Mouse (Mus musculus) natural killer cell, adult 2 months (primary cell): ENCODE measurements around the gene Astl.

Experiments
- DNase-seq, 2 experiments: peaks; one replicate each; pipeline ENCODE4 v3.0.0; 2022; ENCODE audit warnings: low spot score in 2 of 2

The Astl gene

DNA sequence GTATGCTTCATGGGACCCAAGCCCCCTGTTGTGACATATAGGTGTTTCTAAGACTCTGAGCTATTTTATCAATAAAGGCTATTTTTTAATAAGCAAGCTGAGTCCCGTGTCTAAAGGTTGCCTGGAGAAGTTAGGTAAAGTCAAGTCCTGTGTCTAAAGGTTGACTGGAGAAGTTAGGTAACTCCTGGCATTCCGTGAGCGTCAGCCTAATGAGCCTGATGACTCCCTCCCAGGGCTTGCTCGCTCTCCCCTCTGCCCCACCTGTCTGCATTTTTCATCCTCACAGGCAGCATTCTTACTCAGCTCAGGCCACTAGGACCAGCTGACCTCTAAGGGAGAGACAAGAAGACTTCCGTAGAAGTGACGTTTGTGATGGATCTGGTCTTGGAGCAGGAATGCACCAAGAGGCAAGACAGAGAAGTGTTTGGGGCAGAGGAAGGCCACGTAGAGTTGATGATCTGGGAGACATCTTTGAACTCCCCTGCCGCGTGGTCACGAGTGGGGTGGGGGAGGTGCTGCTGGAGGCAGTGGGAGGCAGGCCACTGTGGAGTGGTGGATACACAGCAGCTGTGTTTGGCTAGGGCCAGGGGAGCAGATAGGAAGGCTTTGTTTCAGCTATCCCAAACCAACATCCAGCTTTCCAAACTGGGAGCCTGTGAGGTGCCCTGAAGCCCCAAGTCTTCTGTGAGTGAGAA lies 28.8 kb downstream of the Astl start:
- DNase-seq, result no peak

DNA sequence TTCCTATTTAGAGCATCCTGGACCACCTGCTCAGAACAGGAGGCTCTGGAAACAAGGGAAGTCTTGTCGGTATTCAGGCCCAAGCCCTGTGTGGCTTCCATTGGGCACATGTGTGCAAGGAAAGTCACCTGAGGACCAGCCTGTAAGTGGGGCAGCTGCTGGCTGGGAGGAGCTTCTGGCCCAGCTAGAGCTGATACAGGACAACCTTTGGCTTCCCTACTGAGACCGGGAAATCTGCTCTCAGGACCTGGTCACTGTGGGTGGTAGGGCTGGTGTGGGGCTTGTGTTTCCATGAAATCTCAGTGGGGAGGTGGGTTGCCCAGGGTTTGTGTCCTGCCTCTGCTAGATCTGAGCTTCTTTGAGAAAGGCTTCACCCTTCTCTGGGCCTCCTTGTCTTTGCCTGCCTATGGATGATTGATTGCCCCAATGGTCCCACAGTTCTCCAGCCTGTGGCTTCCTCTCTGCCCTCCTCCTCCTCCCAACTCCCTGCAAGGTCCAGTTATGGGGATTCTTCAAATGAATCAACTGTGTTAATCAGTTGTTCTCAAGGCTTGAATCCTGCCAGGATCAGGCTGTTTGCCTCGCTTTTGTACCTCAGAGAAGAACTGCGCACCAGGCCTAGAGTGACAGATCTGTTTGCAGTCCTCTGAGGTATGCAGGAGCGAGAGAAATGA lies 31.4 kb downstream of the Astl start:
- DNase-seq, result no peak

DNA sequence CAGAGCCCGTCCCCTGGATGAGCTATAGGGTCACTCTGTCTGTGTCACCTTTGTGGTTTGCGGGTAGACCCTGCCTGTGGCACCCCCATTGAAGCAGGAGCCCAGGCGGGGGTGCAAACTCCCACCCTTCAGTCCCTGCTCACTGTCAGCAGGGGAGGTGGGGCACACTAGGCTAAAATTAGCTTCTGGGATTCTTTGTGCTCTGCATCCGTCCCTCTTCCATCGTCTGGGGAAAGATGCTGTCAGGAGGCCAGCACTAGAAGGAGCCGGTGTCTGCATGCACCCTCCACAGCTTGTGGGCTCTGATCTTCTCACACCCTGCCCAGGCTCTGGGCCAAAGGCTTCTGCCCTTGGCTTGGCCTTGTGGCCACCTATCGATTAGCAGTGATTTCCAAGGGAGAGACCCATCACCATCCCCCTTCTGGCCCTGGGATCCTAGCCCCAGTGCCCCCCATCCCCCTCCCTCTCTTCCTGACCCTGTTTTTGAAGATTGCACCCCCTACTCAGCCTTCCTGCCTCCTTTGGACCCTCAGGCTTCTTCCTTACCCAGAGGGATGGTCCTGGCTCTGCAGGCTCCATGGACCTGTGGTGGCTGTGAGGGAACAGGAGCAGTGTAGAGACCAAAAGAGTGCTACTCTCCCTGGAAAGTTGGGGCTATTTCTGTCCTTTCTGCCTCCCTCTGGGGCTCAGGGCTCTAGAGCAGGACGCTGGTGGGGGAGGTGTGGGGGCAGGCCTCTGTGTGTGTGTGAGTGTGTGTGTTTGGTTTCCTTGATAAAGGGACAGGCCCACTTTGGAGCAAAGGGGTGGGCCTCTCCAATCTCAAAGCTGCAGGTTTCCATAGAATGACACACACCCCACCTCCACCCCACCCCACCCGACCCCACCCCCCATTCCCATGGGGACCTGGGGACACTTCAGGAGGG lies 32.4 kb downstream of the Astl start:
- DNase-seq, result no peak

DNA sequence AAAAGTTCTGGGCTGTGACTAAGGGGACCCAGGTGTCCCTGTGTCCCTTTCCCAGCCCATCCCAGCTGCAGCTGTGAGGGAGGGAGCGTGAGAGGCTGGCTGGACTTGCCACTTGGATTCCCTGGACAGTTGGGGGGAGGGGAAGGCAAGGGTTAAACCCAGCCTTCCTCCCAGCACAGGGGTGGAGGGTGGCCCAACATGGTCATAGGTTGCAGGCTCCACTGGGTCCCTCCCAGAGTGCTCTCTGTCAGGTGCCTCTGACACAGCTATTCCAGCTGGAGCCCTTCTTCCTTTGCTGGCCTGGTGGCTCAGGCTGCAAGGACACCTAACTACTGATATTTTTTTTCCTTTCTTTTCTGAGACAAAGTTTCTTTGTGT lies 33.0 kb downstream of the Astl start:
- DNase-seq, result no peak

DNA sequence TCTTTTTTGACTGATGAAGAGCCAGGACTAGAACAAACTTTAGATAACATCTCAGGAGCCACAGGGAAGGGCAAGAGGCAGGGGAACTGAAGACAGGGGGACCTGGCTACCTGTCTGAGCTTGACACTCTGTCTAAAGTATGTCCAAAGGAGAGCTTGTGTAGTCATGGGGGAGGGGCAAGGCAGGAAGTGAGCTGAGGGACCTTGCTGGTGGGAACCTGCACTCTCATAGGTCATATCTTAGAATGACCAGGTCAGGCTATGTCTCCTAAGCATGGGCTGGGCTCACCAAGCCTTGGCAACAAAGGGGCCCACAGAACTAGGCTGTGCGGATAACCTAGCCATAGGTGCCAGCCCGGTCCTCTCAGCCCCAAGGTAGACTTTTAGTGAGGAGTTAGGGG lies 33.6 kb downstream of the Astl start:
- DNase-seq, result no peak

DNA sequence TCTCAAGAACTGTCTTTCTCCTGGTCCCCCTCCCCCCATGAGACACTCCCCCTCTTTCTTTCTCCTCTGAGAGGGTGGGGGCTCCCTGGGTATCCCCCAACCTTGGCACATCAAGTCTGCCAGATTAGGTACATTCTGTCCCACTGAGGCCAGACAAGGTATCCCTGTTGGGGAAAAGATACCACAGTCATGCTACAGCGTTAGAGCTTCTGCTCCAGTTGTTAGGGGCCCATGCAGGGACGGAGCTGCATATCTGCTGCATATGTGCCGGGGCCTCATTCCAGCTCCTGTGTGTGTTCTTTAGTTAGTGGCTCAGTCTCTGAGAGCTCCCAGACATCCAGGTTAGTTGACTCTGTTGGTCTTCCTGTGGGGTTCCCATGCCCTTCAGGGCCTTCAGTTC lies 35.7 kb downstream of the Astl start:
- DNase-seq, result no peak

DNA sequence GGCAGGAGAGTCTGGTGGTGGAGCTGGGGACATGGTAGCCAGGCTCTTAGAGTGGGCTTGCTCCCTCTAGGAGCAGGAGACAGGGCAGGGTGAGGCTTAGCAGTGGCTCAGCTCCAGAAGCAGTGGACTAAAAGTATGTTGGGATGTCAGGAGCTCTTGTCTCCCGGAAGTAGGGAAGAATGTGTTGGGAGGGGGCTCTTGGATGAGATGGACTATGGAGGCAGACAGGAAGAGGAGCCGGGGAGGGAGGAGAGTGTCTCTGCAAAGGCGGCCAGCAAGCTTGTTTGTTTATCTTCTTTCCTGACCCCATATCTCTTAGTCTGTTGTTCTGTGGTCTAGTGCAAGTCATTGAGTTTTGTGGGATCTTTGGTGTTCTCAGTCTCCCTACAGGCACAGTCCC lies 36.6 kb downstream of the Astl start:
- no peak for DNase-seq

DNA sequence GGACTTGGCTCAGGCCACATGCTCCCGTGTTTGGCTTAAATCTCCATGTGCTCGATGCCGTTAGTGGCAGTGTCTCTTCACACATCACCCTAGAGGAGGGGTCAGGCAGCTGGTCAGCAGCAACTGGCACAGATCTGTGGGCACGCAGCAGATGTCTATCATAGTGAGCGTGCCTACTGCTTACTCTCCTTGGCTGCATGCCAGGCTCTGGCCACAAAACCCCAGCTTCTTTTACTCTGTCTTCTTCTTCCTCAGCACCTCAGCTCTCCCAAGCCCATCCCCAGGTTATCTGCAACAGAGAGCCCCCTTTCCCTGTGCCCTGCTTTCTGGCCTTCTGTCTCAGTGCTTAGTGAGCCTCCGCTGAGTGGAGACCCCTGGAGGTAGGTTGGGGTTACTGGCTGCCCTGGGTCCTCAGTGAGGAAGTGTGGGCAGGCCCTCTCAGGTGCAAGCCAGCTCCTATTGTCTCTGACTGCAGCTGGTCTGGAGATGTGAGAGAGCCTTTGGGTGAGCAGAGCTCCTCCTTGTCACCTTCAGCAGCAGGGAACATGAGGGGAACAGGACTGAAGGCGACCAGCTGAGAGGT lies 37.4 kb downstream of the Astl start:
- peak; percentile 7 to 21 for DNase-seq

DNA sequence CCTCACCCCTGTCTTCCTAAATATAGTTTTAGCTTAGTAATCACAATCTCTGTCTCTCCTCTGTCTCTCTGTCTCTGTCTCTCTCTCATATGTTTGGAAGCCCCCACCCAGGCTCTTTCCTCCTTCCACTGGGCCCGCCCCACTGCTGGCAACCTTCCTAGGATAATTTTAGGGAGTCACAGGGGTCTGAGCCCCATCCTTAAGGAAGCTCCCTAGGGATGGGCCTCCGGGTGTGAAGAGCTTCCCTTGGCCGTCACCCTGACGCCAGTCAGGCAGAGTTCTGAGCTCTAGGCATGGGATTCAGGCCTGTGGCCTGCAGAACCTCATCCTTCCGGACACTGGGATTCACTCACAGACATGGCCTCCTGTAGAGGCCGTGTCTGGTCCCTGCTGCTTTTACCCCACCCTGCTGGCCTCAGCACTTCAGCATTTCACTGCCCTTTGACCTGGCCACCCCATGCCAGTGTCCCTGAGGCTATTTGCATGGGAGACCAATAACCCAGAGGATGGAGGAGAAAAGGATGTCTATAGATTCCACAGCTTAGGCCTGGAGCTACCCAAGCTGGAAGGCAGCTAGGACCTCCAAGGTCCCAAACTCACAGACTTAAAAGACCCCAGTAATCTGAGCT lies 38.1 kb downstream of the Astl start:
- DNase-seq, result no peak

DNA sequence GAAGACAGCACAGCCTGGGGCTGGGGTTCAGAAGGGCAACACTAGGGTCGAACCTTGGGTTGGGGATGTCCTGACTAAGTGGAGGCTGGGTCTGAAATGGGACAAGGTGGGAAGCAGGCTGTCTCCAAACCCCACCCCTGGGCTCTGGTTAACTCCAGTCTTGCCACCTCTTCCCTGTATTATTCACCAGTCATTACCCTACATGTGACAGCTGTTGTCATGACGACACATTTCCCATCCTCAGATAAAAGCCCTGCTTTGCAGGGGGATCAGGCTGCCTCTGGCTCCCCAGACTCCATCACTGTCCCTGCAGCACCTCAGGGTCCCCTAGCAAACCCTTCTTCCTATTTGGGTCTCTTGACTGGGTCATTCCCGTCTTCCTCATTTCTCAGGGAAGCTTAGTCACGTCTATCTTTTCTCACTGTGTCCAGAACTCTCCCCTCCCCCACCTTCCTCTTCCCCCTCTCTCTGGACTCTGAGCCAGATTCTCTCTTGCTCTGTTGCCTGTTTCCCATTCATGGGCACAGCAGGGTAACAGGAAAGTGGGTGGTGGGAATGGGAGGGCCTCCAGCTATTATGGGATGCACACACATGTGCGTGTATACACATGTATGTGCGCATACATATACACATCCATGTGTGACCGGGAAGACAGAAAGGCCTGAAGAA lies 39.6 kb downstream of the Astl start:
- DNase-seq, result no peak

DNA sequence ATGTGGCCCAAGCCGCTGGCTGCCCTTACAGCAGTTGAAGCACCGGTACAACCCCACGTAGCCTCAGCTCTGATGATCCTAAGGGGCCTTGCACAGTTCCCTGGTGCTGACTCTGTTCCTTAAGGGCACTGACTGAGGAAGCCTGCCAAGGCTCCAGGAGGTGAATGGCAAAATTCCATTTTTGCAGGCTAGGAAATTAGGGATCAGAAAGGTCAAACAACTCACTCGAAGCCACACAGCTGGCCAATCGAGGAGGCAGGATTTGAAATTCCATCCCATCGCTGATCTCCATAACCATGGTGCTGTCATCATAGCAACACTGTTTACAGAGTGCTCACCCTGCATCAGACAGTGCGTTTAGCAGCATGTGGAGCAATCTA lies 40.2 kb downstream of the Astl start:
- no peak for DNase-seq

DNA sequence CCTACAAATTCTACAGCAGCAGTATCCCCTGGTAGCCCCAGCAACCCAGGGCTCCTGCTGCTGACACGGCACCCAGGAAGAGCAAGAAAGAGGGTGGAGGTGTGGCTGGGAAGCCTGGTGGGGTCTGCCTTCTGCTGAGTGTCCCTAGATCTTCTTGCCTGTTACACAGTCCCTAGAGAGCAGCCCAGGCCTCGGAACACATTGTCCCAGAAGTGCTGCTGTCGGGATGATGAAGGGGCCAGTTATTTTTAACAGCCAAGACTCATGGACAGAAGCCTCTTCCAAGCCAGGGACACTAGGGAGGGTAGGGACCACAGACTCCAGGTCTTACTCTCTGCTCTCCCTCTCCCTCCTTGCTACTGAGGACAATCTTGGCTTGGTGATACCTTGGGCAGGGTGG lies 40.8 kb downstream of the Astl start:
- DNase-seq, result no peak

DNA sequence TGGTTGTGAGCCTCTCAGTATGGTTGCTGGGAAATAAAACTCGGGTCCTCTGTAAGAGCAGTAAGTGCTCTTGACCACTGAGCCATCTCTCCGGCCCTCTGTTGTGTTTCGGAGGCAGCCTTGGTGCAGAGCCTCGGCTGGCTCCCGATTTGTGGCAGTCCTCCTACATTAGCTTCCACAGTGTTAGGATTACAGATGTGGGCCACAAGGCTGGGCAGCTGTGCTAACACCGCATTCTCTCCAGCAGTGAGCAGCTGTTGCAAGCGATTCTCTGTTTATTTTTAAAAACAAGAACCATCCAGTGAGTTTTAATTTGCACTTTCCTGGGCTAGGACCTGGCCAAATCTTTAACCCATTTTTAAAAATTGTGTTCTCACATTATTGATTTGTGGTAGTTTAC lies 45.4 kb downstream of the Astl start:
- DNase-seq, result no peak

DNA sequence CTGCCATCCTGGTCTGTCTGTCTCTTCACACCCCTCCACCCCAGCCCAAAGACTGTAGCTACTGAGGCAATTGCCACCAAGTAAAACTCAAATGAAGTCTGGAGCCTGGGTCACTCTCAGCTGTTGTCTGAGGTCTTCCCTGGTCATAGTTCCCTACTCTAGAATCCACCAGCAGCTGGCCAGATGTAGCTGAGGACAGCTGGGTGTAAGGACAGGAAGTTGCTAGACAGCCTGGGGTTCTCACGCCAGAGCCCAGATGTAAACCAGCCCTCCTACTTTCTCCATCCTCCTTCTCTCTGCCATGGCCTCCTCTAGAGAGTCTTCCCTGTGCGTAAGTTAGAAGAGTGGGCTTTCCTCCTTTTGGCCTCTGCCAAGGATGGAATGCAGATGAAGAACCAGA lies 49.1 kb downstream of the Astl start:
- DNase-seq, result no peak

DNA sequence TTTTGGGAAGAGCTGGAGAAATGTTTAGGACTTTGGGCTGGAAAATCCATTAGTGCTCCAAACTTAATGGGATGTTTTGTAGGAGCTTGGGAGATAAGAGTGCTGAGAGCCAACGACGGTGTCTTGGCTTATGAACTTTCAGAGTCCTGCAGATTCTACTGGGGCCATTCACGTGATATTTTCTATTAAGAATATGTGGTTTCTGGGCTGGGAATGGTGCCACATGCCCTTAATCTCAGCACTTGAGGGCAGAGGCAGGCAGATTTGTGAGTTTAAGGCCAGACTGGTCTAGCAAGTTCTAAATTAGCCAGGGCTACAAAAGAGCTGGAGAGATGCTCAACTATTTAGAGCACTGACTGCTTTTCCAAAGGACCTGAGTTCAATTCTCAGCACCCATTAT lies 51.9 kb downstream of the Astl start:
- DNase-seq, result no peak

DNA sequence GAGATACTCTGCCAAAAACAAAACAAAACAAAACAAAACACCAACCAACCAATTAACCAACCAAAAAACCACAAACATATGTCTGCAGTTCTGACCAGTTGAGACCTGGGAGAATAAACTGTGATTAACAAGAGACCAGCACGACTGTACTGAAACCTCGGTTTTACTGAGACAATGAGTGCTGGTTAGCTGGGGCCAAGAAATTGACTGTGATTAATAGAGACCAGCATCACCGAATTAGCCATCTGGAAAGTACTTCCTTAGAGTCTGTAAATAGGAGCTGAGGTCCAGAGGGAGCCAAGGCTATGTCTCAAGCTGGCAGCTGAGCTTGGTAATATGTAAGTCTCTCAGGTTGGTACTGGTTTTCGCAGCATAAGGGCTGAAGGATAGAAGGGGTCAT lies 52.4 kb downstream of the Astl start:
- no peak for DNase-seq

DNA sequence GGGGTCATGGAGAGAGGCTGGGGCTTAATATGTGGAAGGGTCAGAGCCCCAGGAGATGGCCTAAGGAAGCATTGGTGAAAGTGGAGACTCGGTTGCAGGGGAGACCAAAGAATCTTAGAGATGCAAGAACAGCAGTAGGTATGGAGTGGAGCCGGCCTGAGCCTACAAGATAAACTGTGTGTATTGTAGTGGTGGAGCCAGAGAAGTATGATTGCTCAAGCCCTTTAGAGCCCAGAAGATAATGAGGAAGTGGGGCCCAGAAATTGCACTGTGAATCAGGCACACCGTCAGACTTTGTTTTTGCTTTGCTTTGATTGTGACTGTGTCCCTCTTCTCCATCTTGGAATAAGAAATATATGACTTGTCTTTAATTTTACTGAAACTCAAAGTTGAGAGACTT lies 52.9 kb downstream of the Astl start:
- no peak for DNase-seq

DNA sequence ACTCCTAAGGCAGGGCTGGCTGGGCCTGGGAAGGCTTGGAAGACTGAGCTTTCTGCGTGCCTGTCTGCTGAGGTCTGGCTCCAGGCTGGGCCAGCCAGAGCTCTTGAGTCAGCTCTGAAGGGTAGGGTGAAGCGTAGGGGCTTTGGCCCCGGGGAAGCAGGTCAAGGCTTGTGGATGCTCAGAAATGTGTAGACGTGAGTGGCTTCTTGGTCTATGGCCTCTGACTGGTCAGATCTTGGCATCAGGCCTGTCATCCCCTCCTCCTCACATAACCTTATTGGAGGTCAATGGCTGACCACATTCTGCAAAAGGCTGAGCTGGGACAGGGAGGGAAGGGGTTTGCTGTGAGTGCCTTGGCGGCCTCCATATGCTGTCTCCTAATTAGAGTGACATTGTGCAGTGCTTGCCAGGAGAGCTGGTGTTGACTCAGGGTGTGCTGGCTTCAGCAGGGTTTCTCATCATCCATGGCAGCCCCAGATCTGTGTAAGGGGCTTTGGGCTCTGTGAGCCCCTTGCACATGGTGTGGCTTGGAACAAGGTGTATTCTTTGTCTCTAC lies 56.2 kb downstream of the Astl start:
- no peak for DNase-seq

DNA sequence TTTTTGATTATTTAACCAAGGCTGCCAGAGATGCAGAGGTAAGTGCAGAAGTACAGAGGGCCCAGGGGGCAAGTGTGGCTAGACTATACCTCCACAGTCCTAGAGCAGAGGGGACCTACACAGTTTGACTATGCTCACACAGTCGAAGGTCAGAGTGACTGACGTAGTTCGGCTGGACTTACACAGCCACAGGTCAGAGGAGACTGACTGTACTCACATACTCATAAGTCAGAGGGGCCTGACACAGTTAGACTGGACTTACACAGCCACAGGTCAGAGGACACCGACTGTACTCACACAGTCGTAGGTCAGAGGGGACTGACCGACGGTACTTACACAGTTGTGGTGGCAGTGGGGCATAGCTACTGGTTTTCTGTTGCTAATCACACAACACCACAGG lies 60.3 kb downstream of the Astl start:
- no peak for DNase-seq
